8 mouse cellular contexts compared by ENCODE assay signal in genomic region chr17:29322603-29322962, GRCm38 (mm10). TPM values are rescaled to one million over a fixed set of nuclear protein-coding genes. Genes with fewer than 3 reads are reported as not detected.
DNase-seq lines count a peak whose midpoint lies in the region; ATAC-seq lines count a peak whose summit lies in the region.

No protein-coding gene starts in this region.

- H3K4me1 ChIP-seq in forebrain, embryonic 13.5 days = peaks cover 32% of the 10 kb centered on the region
- H3K4me1 ChIP-seq in forebrain, embryonic 14.5 days (ENCODE audit: control insufficient read depth, insufficient read depth, low read length) = peaks cover 18% of the 10 kb centered on the region

- 15% methylated on average over 18 of the region's 18 CpGs for WGBS in forebrain, embryonic 13.5 days
- WGBS in forebrain, embryonic 14.5 days = 15% methylated on average over 18 of the region's 18 CpGs

- H3K9me3 ChIP-seq in forebrain, embryonic 13.5 days (replicated peaks) = no peaks in the 10 kb centered on the region
- no peaks in the 10 kb centered on the region for H3K9me3 ChIP-seq in forebrain, embryonic 14.5 days (replicated peaks; ENCODE audit: control insufficient read depth, low read length)

- no peak overlapping the region for H3K4me3 ChIP-seq in forebrain, embryonic 13.5 days
- no peak overlapping the region for H3K4me3 ChIP-seq in forebrain, embryonic 14.5 days (ENCODE audit: low read depth, low read length)

- H3K4me2 ChIP-seq in forebrain, embryonic 13.5 days = peak overlapping the region; percentile 12; the same call in 1 of the 2 replicates
- no peak overlapping the region for H3K4me2 ChIP-seq in forebrain, embryonic 14.5 days (ENCODE audit: low read length)

- no peak for ATAC-seq in forebrain, embryonic 13.5 days
- ATAC-seq in forebrain, embryonic 14.5 days = no peak

- DNase-seq in forebrain, embryonic 14.5 days (ENCODE audit: low spot score) = no peak
- peak; percentile 62 for DNase-seq in embryo, embryonic 10.5 days (ENCODE audit: low spot score)
- DNase-seq in kidney, postnatal 25 days = peak; percentile 66 to 82
- DNase-seq in lung, postnatal 14 days = peak; percentile 78
- DNase-seq in thymus, postnatal 0 days (ENCODE audit: low spot score) = no peak
- DNase-seq in natural killer cell, adult 2 months (ENCODE audit: low spot score in 2 of 2) = no peak
- DNase-seq in MN1 (ENCODE audit: low spot score) = no peak

- H3K27ac ChIP-seq in forebrain, embryonic 13.5 days = no peak overlapping the region
- no peak overlapping the region for H3K27ac ChIP-seq in forebrain, embryonic 14.5 days (ENCODE audit: low read depth, low read length)

- H3K9ac ChIP-seq in forebrain, embryonic 13.5 days = no peak overlapping the region
- no peak overlapping the region for H3K9ac ChIP-seq in forebrain, embryonic 14.5 days (ENCODE audit: low read length)

- H3K36me3 ChIP-seq in forebrain, embryonic 13.5 days (ENCODE audit: poor library complexity, severe bottlenecking) = no peaks in the 10 kb centered on the region
- no peaks in the 10 kb centered on the region for H3K36me3 ChIP-seq in forebrain, embryonic 14.5 days (ENCODE audit: control insufficient read depth, insufficient read depth, low read length)

- H3K27me3 ChIP-seq in forebrain, embryonic 13.5 days = peaks cover 33% of the 10 kb centered on the region
- peaks cover 13% of the 10 kb centered on the region for H3K27me3 ChIP-seq in forebrain, embryonic 14.5 days (replicated peaks; ENCODE audit: control insufficient read depth, insufficient read depth, low read length)

RNA-seq across cellular contexts. Expression of gene Pi16, which starts 5.1 kb away (rescaled TPM):
- 1.5 and 1.7 TPM in 2 replicates for polyA plus RNA-seq in forebrain, embryonic 13.5 days (2015; fragmentation: Nextera tagmentation; extraction: Ambion mirVana)
- polyA plus RNA-seq in forebrain, embryonic 14.5 days (2014; fragmentation: Nextera tagmentation; extraction: Ambion mirVana) = 1.2 TPM in 2 replicates
- 3.7 and 4.4 TPM in 2 replicates for polyA plus RNA-seq in thymus, postnatal 0 days (2015; fragmentation: Nextera tagmentation; extraction: Ambion mirVana)

RNA-seq across cellular contexts. Expression of gene Mtch1, which starts 25.2 kb away (rescaled TPM):
- polyA plus RNA-seq in forebrain, embryonic 13.5 days (2015; fragmentation: Nextera tagmentation; extraction: Ambion mirVana) = 378 and 381 TPM in 2 replicates
- polyA plus RNA-seq in forebrain, embryonic 14.5 days (2014; fragmentation: Nextera tagmentation; extraction: Ambion mirVana) = 418 and 521 TPM in 2 replicates
- polyA plus RNA-seq in thymus, postnatal 0 days (2015; fragmentation: Nextera tagmentation; extraction: Ambion mirVana) = 144 and 154 TPM in 2 replicates

RNA-seq across cellular contexts. Expression of gene Fgd2, which starts 38.1 kb away (rescaled TPM):
- 2.6 and 3.0 TPM in 2 replicates for polyA plus RNA-seq in forebrain, embryonic 13.5 days (2015; fragmentation: Nextera tagmentation; extraction: Ambion mirVana)
- 3.4 and 6.1 TPM in 2 replicates for polyA plus RNA-seq in forebrain, embryonic 14.5 days (2014; fragmentation: Nextera tagmentation; extraction: Ambion mirVana)
- polyA plus RNA-seq in thymus, postnatal 0 days (2015; fragmentation: Nextera tagmentation; extraction: Ambion mirVana) = 6.8 and 7.2 TPM in 2 replicates

RNA-seq across cellular contexts. Expression of gene BC004004, which starts 54.0 kb away (rescaled TPM):
- 78.7 and 83.5 TPM in 2 replicates for polyA plus RNA-seq in forebrain, embryonic 13.5 days (2015; fragmentation: Nextera tagmentation; extraction: Ambion mirVana)
- polyA plus RNA-seq in forebrain, embryonic 14.5 days (2014; fragmentation: Nextera tagmentation; extraction: Ambion mirVana) = 116 and 123 TPM in 2 replicates
- polyA plus RNA-seq in thymus, postnatal 0 days (2015; fragmentation: Nextera tagmentation; extraction: Ambion mirVana) = 92.2 and 95.2 TPM in 2 replicates

RNA-seq across cellular contexts. Expression of gene Ppil1, which starts 58.6 kb away (rescaled TPM):
- polyA plus RNA-seq in forebrain, embryonic 13.5 days (2015; fragmentation: Nextera tagmentation; extraction: Ambion mirVana) = 151 and 157 TPM in 2 replicates
- 123 and 131 TPM in 2 replicates for polyA plus RNA-seq in forebrain, embryonic 14.5 days (2014; fragmentation: Nextera tagmentation; extraction: Ambion mirVana)
- polyA plus RNA-seq in thymus, postnatal 0 days (2015; fragmentation: Nextera tagmentation; extraction: Ambion mirVana) = 118 and 133 TPM in 2 replicates

Comparison
In these comparisons a context has a peak if more than half of its experiments do, and no peak if none do; other contexts are left out.
1. DNase-seq: peak in embryo, embryonic 10.5 days (single experiment), kidney, postnatal 25 days (2 of 2) and lung, postnatal 14 days (single experiment); none in forebrain, embryonic 14.5 days (single experiment), thymus, postnatal 0 days (single experiment), natural killer cell, adult 2 months (0 of 2) and MN1 (single experiment).